Mouse (Mus musculus) adrenal gland, adult 18-20 months (tissue): ENCODE data around the gene H6pd. TPM values are rescaled to one million over a fixed set of nuclear protein-coding genes. Genes with fewer than 3 reads are reported as not detected.

ENCODE experiments used
- DNase-seq, 2 experiments: peaks; one replicate each; pipeline ENCODE4 v3.0.0; 2021 to 2022; ENCODE audit warnings: low spot score in 2 of 2
- total RNA-seq, 2 experiments: library from RNA; stranded (reverse); gene quantifications; 1 replicate in 1 of 2; 2 replicates in 1 of 2; pipeline ENCODE4 v1.2.3; 2021

H6pd gene
- total RNA-seq, 2 experiments from 2014 or later, result 122 to 137 TPM

GRCm38 (mm10) chr4:150029885-150030284, 21.1 kb upstream of the H6pd start:
- no peak for DNase-seq

DNA sequence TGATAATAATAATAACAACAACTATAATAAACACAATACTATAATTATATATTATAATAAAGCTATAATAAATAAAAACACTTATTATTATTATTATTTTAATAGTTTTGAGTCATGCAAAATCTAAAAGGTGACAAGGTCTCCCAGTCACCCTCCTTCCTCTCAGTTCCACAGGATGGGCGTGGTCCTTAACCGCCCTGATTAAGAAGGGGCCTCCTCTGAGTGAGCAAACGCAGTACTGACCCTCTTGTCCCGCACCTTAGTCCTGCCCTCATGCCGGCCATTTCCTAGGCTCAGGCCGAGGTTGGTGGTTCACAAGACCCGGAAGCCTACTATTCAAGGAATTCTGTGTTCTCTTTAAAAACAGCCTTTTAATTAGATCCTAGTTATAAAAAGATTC, 14.7 kb upstream of the H6pd start:
- DNase-seq, result no peak

- DNase-seq, result no peak
Measured at GRCm38 (mm10) chr4:150019741-150020380, 11.0 kb upstream of the H6pd start.

DNA sequence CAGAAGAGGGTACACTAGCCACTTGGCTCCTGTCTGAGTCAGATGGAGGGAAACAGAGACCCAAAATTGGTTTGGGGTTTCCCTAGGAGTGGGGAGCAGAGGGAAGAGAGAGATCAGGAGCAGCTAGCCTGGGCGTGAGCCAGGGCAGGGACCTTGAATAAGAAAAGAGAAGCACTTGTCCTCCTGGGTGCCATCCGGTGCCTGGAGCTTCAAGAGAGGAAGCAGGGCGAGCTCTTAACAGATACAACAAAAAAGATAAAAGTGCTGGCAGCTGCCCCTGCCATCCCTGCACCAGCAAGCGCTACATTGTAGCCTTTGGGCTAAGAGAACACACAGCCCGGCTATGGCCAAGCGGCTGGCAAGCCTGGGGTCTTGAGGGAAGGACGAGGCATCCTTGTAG, 6.6 kb upstream of the H6pd start:
- no peak for DNase-seq

DNA sequence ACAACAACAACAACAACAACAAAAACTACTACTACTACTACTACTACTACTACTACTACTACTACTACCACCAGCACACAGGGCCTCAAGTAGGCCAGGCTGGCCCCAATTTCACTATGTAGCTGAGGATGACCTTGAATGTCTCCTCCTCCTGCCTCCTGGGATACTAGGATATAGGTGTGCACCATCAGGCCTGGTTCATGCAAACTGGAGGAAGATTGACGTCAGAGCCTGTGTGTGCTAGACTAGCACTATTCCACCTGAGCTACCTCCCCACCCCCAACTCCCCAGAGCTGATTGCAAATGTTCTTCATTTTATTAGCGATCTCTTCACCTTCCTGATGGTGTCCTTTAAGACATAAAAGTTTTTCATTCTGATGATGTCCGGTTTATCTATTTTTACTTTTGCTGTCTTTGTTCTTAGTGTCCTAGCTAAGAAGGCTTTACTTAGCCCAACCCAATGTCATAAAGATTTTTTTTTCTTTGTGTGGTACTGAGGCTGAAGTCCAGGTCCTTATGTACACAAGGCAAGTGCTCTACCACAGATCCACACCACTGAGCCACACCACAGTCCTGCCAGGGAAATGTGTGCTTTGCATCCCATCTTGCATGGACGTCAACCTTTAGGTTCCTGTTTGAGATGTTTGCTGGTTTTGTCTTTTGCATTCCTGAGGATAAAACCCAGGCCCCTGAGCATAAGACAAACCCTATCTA, 5.7 kb upstream of the H6pd start:
- DNase-seq, result no peak

- no peak for DNase-seq
Measured at GRCm38 (mm10) chr4:150013805-150014204, 5.0 kb upstream of the H6pd start.

GRCm38 (mm10) chr4:150013186-150013690, 4.4 kb upstream of the H6pd start:
- no peak for DNase-seq

DNA sequence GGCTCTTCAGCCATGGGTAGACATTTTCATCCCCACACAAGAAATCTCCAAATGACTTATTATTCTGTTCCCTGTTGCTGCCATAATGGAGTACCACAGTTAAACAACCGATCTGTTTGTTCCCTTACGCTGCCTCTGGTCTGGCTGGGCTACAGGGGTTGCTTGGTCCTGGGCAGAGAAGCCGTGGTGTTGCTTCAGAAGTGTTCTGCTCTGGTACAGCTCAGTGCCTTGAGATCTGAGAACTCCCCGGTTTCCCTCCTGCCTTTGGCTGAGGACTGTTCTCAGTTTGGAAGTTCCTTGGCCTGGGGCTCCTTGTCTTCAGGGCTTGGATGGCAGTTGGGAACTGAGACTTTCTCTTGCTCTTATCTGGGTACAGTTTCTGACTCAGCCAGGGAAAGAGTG, 3.5 kb upstream of the H6pd start:
- no peak for DNase-seq

GRCm38 (mm10) chr4:150011564-150012321, 2.9 kb upstream of the H6pd start:
- DNase-seq, result no peak

DNA sequence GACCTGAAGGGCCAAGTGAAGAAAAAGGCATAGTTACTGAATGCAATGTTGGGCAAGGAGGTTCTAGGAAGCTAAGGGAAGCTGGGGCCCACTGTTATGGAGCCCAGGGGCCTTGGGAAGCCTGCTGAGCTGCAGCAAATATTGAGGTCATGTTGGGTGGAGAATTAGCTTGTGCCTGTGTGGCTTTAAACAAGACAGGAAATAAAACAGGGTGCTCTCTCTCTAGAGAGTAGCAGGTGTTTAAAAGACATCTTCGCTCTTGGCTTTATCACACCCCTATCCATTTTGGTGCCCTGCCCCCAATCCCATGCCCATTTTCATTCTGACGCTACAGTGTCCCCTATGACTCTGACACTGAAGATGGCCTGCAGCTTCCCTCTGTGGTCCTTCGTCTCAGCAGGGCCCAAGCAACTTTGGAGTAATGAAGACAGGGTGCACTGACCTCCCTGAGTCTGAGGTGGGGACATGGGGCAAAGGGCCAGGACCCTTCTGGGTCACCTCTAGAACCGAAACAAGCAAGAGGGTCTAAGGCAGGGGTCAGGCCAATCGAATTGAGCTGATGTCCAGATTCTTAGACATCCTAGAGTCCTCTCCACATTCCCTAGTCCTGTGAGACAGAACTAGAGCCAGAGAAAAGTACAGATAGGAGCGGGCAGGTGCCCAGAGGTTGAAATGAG, 1.4 kb upstream of the H6pd start:
- DNase-seq, result no peak

DNA sequence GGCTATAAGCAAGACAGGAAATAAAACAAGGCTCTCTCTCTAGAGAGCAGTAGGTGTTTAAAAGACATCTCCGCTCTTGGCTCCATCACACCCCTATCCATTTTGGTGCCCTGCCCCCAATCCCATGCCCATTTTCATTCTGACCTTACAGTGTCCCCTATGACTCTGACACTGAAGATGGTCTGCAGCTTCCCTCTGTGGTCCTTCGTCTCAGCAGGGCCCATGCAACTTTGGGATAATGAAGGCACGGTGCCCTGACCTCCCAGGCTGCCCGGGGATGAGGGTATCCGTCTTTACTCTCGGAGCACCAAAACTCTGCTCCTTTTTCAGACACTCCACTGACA, 736 bp upstream of the H6pd start:
- DNase-seq, result no peak

DNA sequence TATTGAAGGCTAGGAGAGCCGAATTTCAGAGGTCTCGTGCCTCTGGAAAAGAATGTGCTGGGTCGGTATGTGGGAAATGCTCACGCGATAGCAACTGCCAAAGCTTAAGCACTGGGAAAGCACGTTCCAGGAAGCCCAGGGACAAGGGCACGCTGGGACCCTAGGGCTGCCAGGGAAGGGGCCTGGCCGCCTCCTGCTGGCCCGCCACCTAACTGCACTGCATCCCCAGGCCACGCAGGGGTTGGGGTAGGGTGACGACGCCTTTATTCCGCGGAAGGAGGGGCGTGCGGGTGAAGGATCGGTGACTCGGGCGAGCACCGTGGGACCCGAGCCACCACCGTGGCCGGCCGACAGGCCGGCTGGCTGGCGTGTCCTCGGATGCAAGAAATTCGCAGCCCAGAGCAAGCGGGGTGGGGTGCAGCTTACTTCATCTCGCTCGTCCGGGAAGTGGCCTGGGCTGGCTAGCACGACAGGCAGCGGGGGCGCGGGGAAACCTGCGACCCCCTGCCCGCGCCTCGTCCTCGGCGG, 434 bp downstream of the H6pd start:
- DNase-seq, result peak; percentile 69 to 77

GRCm38 (mm10) chr4:150007444-150007843, 1.4 kb downstream of the H6pd start:
- no peak for DNase-seq

DNA sequence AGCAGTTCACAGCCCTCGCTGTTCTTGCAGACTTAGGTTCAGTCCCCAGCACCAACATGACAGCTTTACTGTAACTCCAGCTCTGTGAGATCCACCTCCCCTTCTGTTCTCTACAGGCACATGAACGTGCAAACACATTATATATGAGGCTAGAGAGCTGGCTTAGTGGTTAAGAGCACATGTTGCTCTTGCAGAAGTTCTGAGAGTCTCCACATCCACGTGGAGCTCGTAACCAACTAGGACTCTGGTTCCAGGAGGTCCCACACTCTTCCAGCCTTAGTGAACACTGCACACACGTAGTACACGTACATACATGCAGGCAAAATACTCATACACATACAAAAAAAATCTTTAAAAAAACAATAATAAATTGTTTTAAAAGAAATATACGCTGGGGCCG, 1.8 kb downstream of the H6pd start:
- DNase-seq, result no peak

- DNase-seq, result no peak
Measured at GRCm38 (mm10) chr4:150006122-150006854, 2.5 kb downstream of the H6pd start.

- DNase-seq, result no peak
Measured at GRCm38 (mm10) chr4:150005231-150005630, 3.6 kb downstream of the H6pd start.

GRCm38 (mm10) chr4:150003641-150004040, 5.2 kb downstream of the H6pd start:
- DNase-seq, result no peak

- no peak for DNase-seq
Measured at GRCm38 (mm10) chr4:150003021-150003580, 5.7 kb downstream of the H6pd start.

GRCm38 (mm10) chr4:150002021-150002528, 6.7 kb downstream of the H6pd start:
- DNase-seq, result no peak
